Mouse (Mus musculus) midbrain, postnatal 0 days (tissue): ENCODE results near the gene Znrf2. TPM values are rescaled to one million over a fixed set of nuclear protein-coding genes. Genes with fewer than 3 reads are reported as not detected.

Source experiments
- ATAC-seq: fragments of 200-750 bp; cut with Nextera tagmentation; 2 replicates; pipeline ENCODE4 v1.8.0; 2017; ENCODE audit warnings: moderate number of reproducible peaks, mild to moderate bottlenecking, moderate TSS enrichment, moderate library complexity; ENCODE audit not compliant: low FRiP score
- DNase-seq: peaks from one replicate; pipeline ENCODE4 v3.0.0-alpha.2; 2015; ENCODE audit warnings: low spot score
- H3K27ac ChIP-seq: fragments of 300-500 bp; sonication (generic); 2 replicates; pipeline ENCODE4 v1.5.1; 2014; ENCODE audit warnings: low read depth, mild to moderate bottlenecking, low read length, mixed read lengths
- H3K27me3 ChIP-seq: fragments of 300-500 bp; sonication (generic); 2 replicates; pipeline ENCODE4 v1.6.1; 2014; ENCODE audit warnings: low read length, control low read depth, mixed read lengths; ENCODE audit not compliant: insufficient read depth
- H3K36me3 ChIP-seq: fragments of 300-500 bp; sonication (generic); 2 replicates; pipeline ENCODE4 v1.6.1; 2014; ENCODE audit warnings: low read length, control low read depth, mixed read lengths; ENCODE audit not compliant: insufficient read depth
- H3K4me1 ChIP-seq: fragments of 300-500 bp; sonication (generic); 2 replicates; pipeline ENCODE4 v1.6.1; 2014; ENCODE audit warnings: mild to moderate bottlenecking, control low read depth, antibody characterized with exemption, low read length, mixed read lengths; ENCODE audit not compliant: insufficient read depth
- H3K4me2 ChIP-seq: fragments of 300-500 bp; sonication (generic); 2 replicates; pipeline ENCODE4 v1.6.1; 2014; ENCODE audit warnings: low read depth, mild to moderate bottlenecking, low read length, mixed read lengths; ENCODE audit not compliant: poor library complexity, severe bottlenecking
- H3K4me3 ChIP-seq: fragments of 300-500 bp; sonication (generic); 2 replicates; pipeline ENCODE4 v1.5.1; 2014; ENCODE audit warnings: low read depth, mild to moderate bottlenecking, low read length, moderate library complexity
- H3K9ac ChIP-seq: fragments of 300-500 bp; sonication (generic); replicated peaks from 2 replicates; pipeline ENCODE4 v1.6.1; 2014; ENCODE audit warnings: mild to moderate bottlenecking, low read length, moderate library complexity, mixed read lengths; ENCODE audit not compliant: poor library complexity, severe bottlenecking
- H3K9me3 ChIP-seq: fragments of 300-500 bp; sonication (generic); 2 replicates; pipeline ENCODE4 v1.6.1; 2016; ENCODE audit warnings: low read length, control low read depth
- CTCF ChIP-seq: IDR thresholded peaks from 2 replicates; pipeline ENCODE4 v1.5.1; 2016; ENCODE audit warnings: antibody characterized with exemption, mild to moderate bottlenecking
- WGBS: fragments of 180-500 bp; shearing (Covaris S2); extraction: QIAGEN DNeasy Blood & Tissue Kit; methylation state at CpG from one replicate; pipeline ENCODE4 v1.1.7; 2014; 5-methylcytosine and 5-hydroxymethylcytosine counted together
- polyA plus RNA-seq: library from polyadenylated mRNA; unstranded; fragments of >200 nt; fragmentation: Nextera tagmentation; extraction: Ambion mirVana; gene quantifications from 2 replicates; pipeline ENCODE4 v1.2.1, GENCODE M21; 2015
- total RNA-seq: library from RNA; depleted of rRNA; stranded (reverse); fragments of >200 nt; gene quantifications from 2 replicates; pipeline ENCODE4 v1.2.3, GENCODE M21; 2014

Gene Znrf2
- total and polyA plus RNA-seq, 2 experiments from 2014 or later, result 6.5 to 32.8 TPM

- WGBS, result 87% methylated on average over 5 of the region's 5 CpGs
- ATAC-seq, result no peak
- no peak overlapping the region for H3K4me3 ChIP-seq
- DNase-seq, result no peak
- no peak for TF ChIP-seq CTCF
- no peaks in the 10 kb centered on the region for H3K27me3 ChIP-seq
- no peak overlapping the region for H3K9ac ChIP-seq
- H3K9me3 ChIP-seq, result no peaks in the 10 kb centered on the region
- no peak overlapping the region for H3K4me2 ChIP-seq
- no peaks in the 10 kb centered on the region for H3K36me3 ChIP-seq
- H3K27ac ChIP-seq, result no peak overlapping the region
- no peaks in the 10 kb centered on the region for H3K4me1 ChIP-seq
Observed at GRCm38 (mm10) chr6:54918521-54918920, 101.8 kb downstream of the Znrf2 start.

GRCm38 (mm10) chr6:54924538-54924937, 107.8 kb downstream of the Znrf2 start:
- Histone ChIP-seq H3K36me3 (no peaks in the 10 kb centered on the region), H3K4me1 (no peaks in the 10 kb centered on the region), H3K4me2 (no peak overlapping the region), H3K27ac (no peak overlapping the region), H3K4me3 (no peak overlapping the region), H3K9ac (no peak overlapping the region), H3K27me3 (no peaks in the 10 kb centered on the region), H3K9me3 (no peaks in the 10 kb centered on the region)
- ATAC-seq (no peak), DNase-seq (no peak)
- WGBS, result 93% methylated on average over 16 of the region's 16 CpGs
- TF ChIP-seq CTCF, result no peak

GRCm38 (mm10) chr6:54925736-54926440, 109.2 kb downstream of the Znrf2 start:
- WGBS, result 74% methylated on average over 7 of the region's 7 CpGs
- no peak overlapping the region for H3K27ac ChIP-seq
- DNase-seq (no peak), ATAC-seq (no peak)
- no peaks in the 10 kb centered on the region for H3K36me3 ChIP-seq
- H3K9ac ChIP-seq, result no peak overlapping the region
- no peak overlapping the region for H3K4me3 ChIP-seq
- no peaks in the 10 kb centered on the region for H3K4me1 ChIP-seq
- no peaks in the 10 kb centered on the region for H3K9me3 ChIP-seq
- no peak overlapping the region for H3K4me2 ChIP-seq
- H3K27me3 ChIP-seq, result no peaks in the 10 kb centered on the region
- TF ChIP-seq CTCF, result no peak

- TF ChIP-seq CTCF, result no peak
- H3K36me3 ChIP-seq, result no peaks in the 10 kb centered on the region
- H3K27ac ChIP-seq, result no peak overlapping the region
- H3K27me3 ChIP-seq, result no peaks in the 10 kb centered on the region
- no peak overlapping the region for H3K9ac ChIP-seq
- no peak overlapping the region for H3K4me3 ChIP-seq
- DNase-seq (no peak), ATAC-seq (no peak)
- no peak overlapping the region for H3K4me2 ChIP-seq
- no peaks in the 10 kb centered on the region for H3K4me1 ChIP-seq
- no peaks in the 10 kb centered on the region for H3K9me3 ChIP-seq
- WGBS, result 71% methylated on average over 2 of the region's 2 CpGs
Observed at GRCm38 (mm10) chr6:54926899-54927298, 110.2 kb downstream of the Znrf2 start.

- no peak for TF ChIP-seq CTCF
- no peak overlapping the region for H3K9ac ChIP-seq
- no peaks in the 10 kb centered on the region for H3K36me3 ChIP-seq
- WGBS, result 91% methylated on average over 6 of the region's 6 CpGs
- no peak for ATAC-seq
- H3K27me3 ChIP-seq, result no peaks in the 10 kb centered on the region
- H3K4me2 ChIP-seq, result no peak overlapping the region
- DNase-seq, result no peak
- H3K27ac ChIP-seq, result no peak overlapping the region
- no peak overlapping the region for H3K4me3 ChIP-seq
- H3K4me1 ChIP-seq, result no peaks in the 10 kb centered on the region
- H3K9me3 ChIP-seq, result no peaks in the 10 kb centered on the region
Observed at GRCm38 (mm10) chr6:54927946-54928345, 111.2 kb downstream of the Znrf2 start.

- Histone ChIP-seq H3K4me1 (no peaks in the 10 kb centered on the region), H3K4me2 (no peak overlapping the region), H3K9ac (no peak overlapping the region), H3K4me3 (no peak overlapping the region), H3K27me3 (no peaks in the 10 kb centered on the region), H3K36me3 (no peaks in the 10 kb centered on the region), H3K9me3 (no peaks in the 10 kb centered on the region), H3K27ac (no peak overlapping the region)
- WGBS, result 97% methylated on average over 4 of the region's 4 CpGs
- no peak for TF ChIP-seq CTCF
- ATAC-seq (no peak), DNase-seq (no peak)
Observed at GRCm38 (mm10) chr6:54931641-54932040, 114.9 kb downstream of the Znrf2 start.
